Mouse (Mus musculus) olfactory bulb, adult 2 months (tissue): ENCODE data around the gene Lipe.

Experiments
- CTCF ChIP-seq: fragments of 200-500 bp; IDR thresholded peaks from 2 replicates; pipeline ENCODE4 v1.5.1; 2012; ENCODE audit warnings: low read depth, mild to moderate bottlenecking, low read length, moderate library complexity; ENCODE audit not compliant: insufficient read depth
- POLR2A ChIP-seq: fragments of 200-500 bp; IDR thresholded peaks from 2 replicates; pipeline ENCODE4 v1.6.1; 2012; ENCODE audit warnings: mild to moderate bottlenecking, low read depth, low read length, moderate library complexity; ENCODE audit not compliant: insufficient read depth

- TF ChIP-seq CTCF = no peak
- TF ChIP-seq POLR2A = no peak
These were observed 17.2 kb downstream of the Lipe start for GRCm38 (mm10) chr7:25381284-25381680.
